Mouse (Mus musculus) liver, adult 2 months (tissue): ENCODE data around the gene Tsnaxip1. TPM values are rescaled to one million over a fixed set of nuclear protein-coding genes. Genes with fewer than 3 reads are reported as not detected.

Source experiments
- DNase-seq: peaks from one replicate; pipeline ENCODE4 v3.0.0-alpha.2; 2011; ENCODE audit warnings: low read depth, low spot score; ENCODE audit errors: extremely low read depth
- H3K27ac ChIP-seq: fragments of 200-500 bp; replicated peaks from 2 replicates; pipeline ENCODE4 v1.5.1; 2012; ENCODE audit warnings: low read depth, mild to moderate bottlenecking, control low read depth, inconsistent platforms, low read length; ENCODE audit not compliant: insufficient read depth
- H3K27me3 ChIP-seq: fragments of 200-500 bp; 2 replicates; pipeline ENCODE4 v1.6.1; 2012; ENCODE audit warnings: mild to moderate bottlenecking, moderate library complexity, low read length, inconsistent platforms; ENCODE audit not compliant: control insufficient read depth, insufficient read depth
- H3K36me3 ChIP-seq: fragments of 200-500 bp; 2 replicates; pipeline ENCODE4 v1.6.1; 2012; ENCODE audit warnings: low read length, inconsistent platforms; ENCODE audit not compliant: control insufficient read depth, insufficient read depth
- H3K4me1 ChIP-seq: fragments of 200-500 bp; 2 replicates; pipeline ENCODE4 v1.6.1; 2011; ENCODE audit warnings: low read length; ENCODE audit not compliant: control insufficient read depth, insufficient read depth
- H3K4me3 ChIP-seq: fragments of 200-500 bp; 2 replicates; pipeline ENCODE4 v1.5.1; 2011; ENCODE audit warnings: low read depth, mild to moderate bottlenecking, control low read depth, low read length, moderate library complexity; ENCODE audit not compliant: insufficient read depth
- H3K79me2 ChIP-seq: fragments of 200-500 bp; 2 replicates; pipeline ENCODE4 v1.6.1; 2012; ENCODE audit warnings: inconsistent platforms, mild to moderate bottlenecking, low read length, moderate library complexity; ENCODE audit not compliant: control insufficient read depth, insufficient read depth
- H3K9ac ChIP-seq: fragments of 200-500 bp; 2 replicates; pipeline ENCODE4 v1.6.1; 2012; ENCODE audit warnings: low read depth, mild to moderate bottlenecking, control low read depth, inconsistent platforms, low read length
- CTCF ChIP-seq: fragments of 200-500 bp; IDR thresholded peaks from 2 replicates; pipeline ENCODE4 v1.5.1; 2011; ENCODE audit warnings: low read depth, low read length, control low read depth
- POLR2A ChIP-seq: fragments of 200-500 bp; IDR thresholded peaks from 2 replicates; pipeline ENCODE4 v1.6.1; 2011; ENCODE audit warnings: low read length, control low read depth; ENCODE audit not compliant: insufficient read depth; ENCODE audit errors: extremely low read depth
- WGBS: fragments of 180-500 bp; shearing (Covaris S2); methylation state at CpG from one replicate; pipeline ENCODE4 v1.1.7; 2018; 5-methylcytosine and 5-hydroxymethylcytosine counted together
- polyA plus RNA-seq: library from polyadenylated mRNA; depleted of rRNA; stranded (reverse); fragments of >200 nt; gene quantifications from 2 replicates; pipeline ENCODE4 v1.2.3, GENCODE M21; 2012
- total RNA-seq: library from RNA; depleted of rRNA; stranded (reverse); fragments of >200 nt; gene quantifications from 2 replicates; pipeline ENCODE4 v1.2.3, GENCODE M21; 2014

Tsnaxip1 gene
- total and polyA plus RNA-seq, 2 experiments = not detected

GRCm38 (mm10) chr8:105807766-105808165 is 19.8 kb upstream of the Tsnaxip1 start:
- peak; percentile 69 for DNase-seq
- peak overlapping the region; percentile 88 for H3K27ac ChIP-seq
- no peaks in the 10 kb centered on the region for H3K27me3 ChIP-seq
- H3K9ac ChIP-seq = peak overlapping the region; percentile 57
- TF ChIP-seq CTCF (no peak), POLR2A (no peak)
- H3K4me1 ChIP-seq = peaks cover 60% of the 10 kb centered on the region
- H3K36me3 ChIP-seq = peaks cover 9% of the 10 kb centered on the region
- peaks cover 42% of the 10 kb centered on the region; the same call in 1 of the 2 replicates for H3K79me2 ChIP-seq
- 10% methylated on average over 5 of the region's 5 CpGs for WGBS
- no peak overlapping the region for H3K4me3 ChIP-seq

GRCm38 (mm10) chr8:105808480-105808879 is 19.1 kb upstream of the Tsnaxip1 start:
- Histone ChIP-seq H3K27me3 (no peaks in the 10 kb centered on the region), H3K4me3 (no peak overlapping the region), H3K9ac (peak overlapping the region; percentile 50), H3K79me2 (peaks cover 40% of the 10 kb centered on the region; the same call in 1 of the 2 replicates), H3K27ac (peak overlapping the region; percentile 88), H3K36me3 (peaks cover 9% of the 10 kb centered on the region), H3K4me1 (peaks cover 62% of the 10 kb centered on the region)
- no peak for TF ChIP-seq CTCF
- no peak for TF ChIP-seq POLR2A
- DNase-seq = peak; percentile 89
- WGBS = 30% methylated on average over 2 of the region's 2 CpGs

- Histone ChIP-seq H3K36me3 (peaks cover 10% of the 10 kb centered on the region), H3K4me3 (no peak overlapping the region), H3K79me2 (peaks cover 43% of the 10 kb centered on the region; the same call in 1 of the 2 replicates), H3K27me3 (no peaks in the 10 kb centered on the region), H3K27ac (peak overlapping the region; percentile 75), H3K4me1 (peaks cover 61% of the 10 kb centered on the region), H3K9ac (no peak overlapping the region)
- no peak for TF ChIP-seq CTCF
- no peak for TF ChIP-seq POLR2A
- 86% methylated on average over 6 of the region's 6 CpGs for WGBS
- no peak for DNase-seq
Observed at GRCm38 (mm10) chr8:105810245-105810786, 17.2 kb upstream of the Tsnaxip1 start.

GRCm38 (mm10) chr8:105811061-105811460 is 16.5 kb upstream of the Tsnaxip1 start:
- peaks cover 44% of the 10 kb centered on the region; the same call in 1 of the 2 replicates for H3K79me2 ChIP-seq
- H3K27ac ChIP-seq = peak overlapping the region; percentile 71
- peaks cover 54% of the 10 kb centered on the region for H3K4me1 ChIP-seq
- H3K36me3 ChIP-seq = peaks cover 9% of the 10 kb centered on the region
- 76% methylated on average over 10 of the region's 10 CpGs for WGBS
- no peak overlapping the region for H3K9ac ChIP-seq
- H3K4me3 ChIP-seq = no peak overlapping the region
- no peaks in the 10 kb centered on the region for H3K27me3 ChIP-seq
- no peak for TF ChIP-seq CTCF
- no peak for TF ChIP-seq POLR2A
- DNase-seq = no peak

GRCm38 (mm10) chr8:105811543-105811942 is 16.0 kb upstream of the Tsnaxip1 start:
- Histone ChIP-seq H3K27ac (peak overlapping the region; percentile 71), H3K4me1 (peaks cover 52% of the 10 kb centered on the region), H3K4me3 (no peak overlapping the region), H3K79me2 (peaks cover 42% of the 10 kb centered on the region; the same call in 1 of the 2 replicates), H3K36me3 (peaks cover 9% of the 10 kb centered on the region), H3K27me3 (no peaks in the 10 kb centered on the region), H3K9ac (peak overlapping the region; percentile 55)
- no peak for TF ChIP-seq CTCF
- 52% methylated on average over 3 of the region's 3 CpGs for WGBS
- DNase-seq = no peak

- peaks cover 40% of the 10 kb centered on the region; the same call in 1 of the 2 replicates for H3K79me2 ChIP-seq
- 73% methylated on average over 5 of the region's 5 CpGs for WGBS
- no peak for DNase-seq
- H3K27ac ChIP-seq = peak overlapping the region; percentile 94
- peaks cover 9% of the 10 kb centered on the region for H3K36me3 ChIP-seq
- H3K27me3 ChIP-seq = no peaks in the 10 kb centered on the region
- TF ChIP-seq CTCF (no peak), POLR2A (no peak)
- no peak overlapping the region for H3K9ac ChIP-seq
- peaks cover 47% of the 10 kb centered on the region for H3K4me1 ChIP-seq
- no peak overlapping the region for H3K4me3 ChIP-seq
Observed at GRCm38 (mm10) chr8:105812511-105812910, 15.0 kb upstream of the Tsnaxip1 start.
